Mouse (Mus musculus): ENCODE results near the gene Etv3.
"Not testable (repeated sequence)": the region's sequence is repeated elsewhere in the genome, so short reads cannot be mapped to it uniquely, and the experiment has no call there.

- TF ChIP-seq ZNF384 (IDR thresholded peaks at IDR 0.05; ENCODE audit: low read depth, low read length); MAFK (IDR thresholded peaks at IDR 0.05; ENCODE audit: insufficient read depth, low read depth, low read length); HCFC1 (IDR thresholded peaks at IDR 0.05; ENCODE audit: borderline replicate concordance, insufficient read depth, low read length); CHD2 (IDR thresholded peaks at IDR 0.05; ENCODE audit: low read depth, low read length); ZC3H11A (IDR thresholded peaks at IDR 0.05; ENCODE audit: borderline replicate concordance, low read depth, low read length): not testable (repeated sequence)
Measured at GRCm38 (mm10) chr3:87478596-87478995, 46.6 kb upstream of the Etv3 start.
